Mouse (Mus musculus) adrenal gland, postnatal 14 days (tissue): Measurements from ENCODE around the gene Cdk2ap1. TPM values are rescaled to one million over a fixed set of nuclear protein-coding genes. Genes with fewer than 3 reads are reported as not detected.
"Not testable (repeated sequence)": the region's sequence is repeated elsewhere in the genome, so short reads cannot be mapped to it uniquely, and the experiment has no call there.

Source experiments
- DNase-seq: peaks from one replicate; pipeline ENCODE4 v3.0.0; 2021; ENCODE audit warnings: mixed read lengths
- long read RNA-seq, 2 experiments: library from polyadenylated mRNA; stranded (forward); transcript quantifications; one replicate each; pipeline ENCODE4 v2.0.0; 2021
- total RNA-seq: library from RNA; stranded (reverse); gene quantifications from 2 replicates; pipeline ENCODE4 v1.2.3, GENCODE M21; 2021

Gene Cdk2ap1
- total RNA-seq: 143 and 159 TPM in 2 replicates
- long read RNA-seq, experiment 1, transcript Cdk2ap1-204 (4 exons, 1,286 nt): minor isoform, 12 of 196 reads
- long read RNA-seq, experiment 1, transcript Cdk2ap1-201 (4 exons, 1,315 nt): major isoform, 168 of 196 reads
- long read RNA-seq, experiment 1, partial matches to known transcripts: 2 of 196 reads
- long read RNA-seq, experiment 1, other reads (novel, unspliced or antisense): 8 of 196 reads
- long read RNA-seq, experiment 2, transcript Cdk2ap1-201 (4 exons, 1,315 nt): major isoform, 127 of 138 reads
- long read RNA-seq, experiment 2, partial matches to known transcripts: 3 of 138 reads
- long read RNA-seq, experiment 2, other reads (novel, unspliced or antisense): 5 of 138 reads

- DNase-seq: not testable (repeated sequence)
These were observed at the start of gene Cdk2ap1 for GRCm38 (mm10) chr5:124362982-124363381. Gene Cdk2ap1, minus strand, starts transcription at chr5:124363082.

- no peak for DNase-seq
These were observed 49.3 kb upstream of the Cdk2ap1 start for GRCm38 (mm10) chr5:124412163-124412562.

GRCm38 (mm10) chr5:124410808-124411207, 47.9 kb upstream of the Cdk2ap1 start:
- DNase-seq: peak; percentile 61

- no peak for DNase-seq
These were observed 30.8 kb upstream of the Cdk2ap1 start for GRCm38 (mm10) chr5:124393726-124394125.

- no peak for DNase-seq
These were observed 29.5 kb upstream of the Cdk2ap1 start for GRCm38 (mm10) chr5:124392412-124392811.

- DNase-seq: peak; percentile 23
These were observed 25.1 kb upstream of the Cdk2ap1 start for GRCm38 (mm10) chr5:124387932-124388331.

- no peak for DNase-seq
These were observed 17.2 kb upstream of the Cdk2ap1 start for GRCm38 (mm10) chr5:124380121-124380520.

GRCm38 (mm10) chr5:124377149-124377548, 14.3 kb upstream of the Cdk2ap1 start:
- no peak for DNase-seq

GRCm38 (mm10) chr5:124376401-124376800, 13.5 kb upstream of the Cdk2ap1 start:
- no peak for DNase-seq

- DNase-seq: no peak
These were observed 11.4 kb upstream of the Cdk2ap1 start for GRCm38 (mm10) chr5:124374298-124374697.

- no peak for DNase-seq
These were observed 3.8 kb upstream of the Cdk2ap1 start for GRCm38 (mm10) chr5:124366721-124367120.

GRCm38 (mm10) chr5:124365754-124366153, 2.9 kb upstream of the Cdk2ap1 start:
- DNase-seq: no peak

GRCm38 (mm10) chr5:124364173-124364918, 1.5 kb upstream of the Cdk2ap1 start:
- DNase-seq: no peak

GRCm38 (mm10) chr5:124359641-124360040, 3.2 kb downstream of the Cdk2ap1 start:
- no peak for DNase-seq

- no peak for DNase-seq
These were observed 6.2 kb downstream of the Cdk2ap1 start for GRCm38 (mm10) chr5:124356695-124357094.

GRCm38 (mm10) chr5:124355425-124355959, 7.4 kb downstream of the Cdk2ap1 start:
- no peak for DNase-seq

GRCm38 (mm10) chr5:124354574-124355424, 8.1 kb downstream of the Cdk2ap1 start:
- DNase-seq: peak; percentile 61

GRCm38 (mm10) chr5:124353726-124354547, 8.9 kb downstream of the Cdk2ap1 start:
- peak; percentile 85 for DNase-seq

GRCm38 (mm10) chr5:124353011-124353725, 9.7 kb downstream of the Cdk2ap1 start:
- DNase-seq: peak; percentile 69

GRCm38 (mm10) chr5:124352141-124352920, 10.6 kb downstream of the Cdk2ap1 start:
- peak; percentile 93 for DNase-seq
